Mouse (Mus musculus): ENCODE results near the gene Kdm1b. TPM values are rescaled to one million over a fixed set of nuclear protein-coding genes. Genes with fewer than 3 reads are reported as not detected.

Kdm1b gene
- polyA plus RNA-seq, 1 experiment: 3.3 TPM

GRCm38 (mm10) chr13:47088433-47088832 lies 45.1 kb downstream of the Kdm1b start:
- H3K36me3 ChIP-seq (ENCODE audit: control insufficient read depth, insufficient read depth): peaks cover 95% of the 10 kb centered on the region
- TF ChIP-seq MYOD1 (IDR thresholded peaks at IDR 0.05; ENCODE audit: control insufficient read depth, insufficient read length, low read depth) (no peak), USF1 (IDR thresholded peaks at IDR 0.05; ENCODE audit: low read depth) (no peak), CEBPB (IDR thresholded peaks at IDR 0.05; ENCODE audit: low read depth) (no peak), FOSL1 (IDR thresholded peaks at IDR 0.05; ENCODE audit: insufficient read depth, low read length, poor library complexity, severe bottlenecking) (no peak), MYOG (IDR thresholded peaks at IDR 0.05; ENCODE audit: control insufficient read depth, extremely low read depth, insufficient read length) (no peak), MAX (IDR thresholded peaks at IDR 0.05) (no peak), CTCF (IDR thresholded peaks at IDR 0.05; ENCODE audit: control insufficient read depth, insufficient read depth, insufficient read length) (no peak)

GRCm38 (mm10) chr13:47089271-47089670 lies 46.0 kb downstream of the Kdm1b start:
- no peak overlapping the region for H3K4me3 ChIP-seq (ENCODE audit: insufficient read depth, poor library complexity, severe bottlenecking)
- H3K27me3 ChIP-seq (ENCODE audit: control insufficient read depth, insufficient read depth, insufficient read length): no peaks in the 10 kb centered on the region
- TF ChIP-seq MYOD1 (IDR thresholded peaks at IDR 0.05; ENCODE audit: control insufficient read depth, insufficient read length, low read depth) (no peak), CTCF (IDR thresholded peaks at IDR 0.05; ENCODE audit: control insufficient read depth, insufficient read depth, insufficient read length) (no peak)
- peaks cover 52% of the 10 kb centered on the region for H3K79me2 ChIP-seq (ENCODE audit: control insufficient read depth, insufficient read depth)
- H3K79me3 ChIP-seq (ENCODE audit: low read depth): peaks cover 31% of the 10 kb centered on the region
- H3K36me3 ChIP-seq (ENCODE audit: control insufficient read depth, insufficient read depth): peaks cover 96% of the 10 kb centered on the region
- H3ac ChIP-seq (ENCODE audit: control insufficient read depth, insufficient read length, low read depth): no peak overlapping the region

More at GRCm38 (mm10) chr13:47088433-47088832, 45.1 kb downstream of the Kdm1b start:
- Histone ChIP-seq H3K4me3 (ENCODE audit: insufficient read depth, poor library complexity, severe bottlenecking) (no peak overlapping the region), H3K79me3 (ENCODE audit: low read depth) (peaks cover 24% of the 10 kb centered on the region), H3K79me2 (ENCODE audit: control insufficient read depth, insufficient read depth) (peaks cover 44% of the 10 kb centered on the region), H3ac (ENCODE audit: control insufficient read depth, insufficient read length, low read depth) (no peak overlapping the region), H3K27me3 (ENCODE audit: control insufficient read depth, insufficient read depth, insufficient read length) (no peaks in the 10 kb centered on the region)

- no peak overlapping the region for H3K4me3 ChIP-seq (ENCODE audit: insufficient read depth, poor library complexity, severe bottlenecking)
- peaks cover 66% of the 10 kb centered on the region for H3K79me3 ChIP-seq (ENCODE audit: low read depth)
- no peak overlapping the region for H3ac ChIP-seq (ENCODE audit: control insufficient read depth, insufficient read length, low read depth)
- peaks cover 96% of the 10 kb centered on the region for H3K36me3 ChIP-seq (ENCODE audit: control insufficient read depth, insufficient read depth)
- no peak for TF ChIP-seq CEBPB (IDR thresholded peaks at IDR 0.05; ENCODE audit: low read depth)
- no peak for TF ChIP-seq FOSL1 (IDR thresholded peaks at IDR 0.05; ENCODE audit: insufficient read depth, low read length, poor library complexity, severe bottlenecking)
- no peak for TF ChIP-seq MAX (IDR thresholded peaks at IDR 0.05)
- no peak for TF ChIP-seq MYOD1 (IDR thresholded peaks at IDR 0.05; ENCODE audit: control insufficient read depth, insufficient read length, low read depth)
- TF ChIP-seq MYOG (IDR thresholded peaks at IDR 0.05; ENCODE audit: control insufficient read depth, extremely low read depth, insufficient read length): no peak
- no peak for TF ChIP-seq CTCF (IDR thresholded peaks at IDR 0.05; ENCODE audit: control insufficient read depth, insufficient read depth, insufficient read length)
- no peak for TF ChIP-seq USF1 (IDR thresholded peaks at IDR 0.05; ENCODE audit: low read depth)
- H3K79me2 ChIP-seq (ENCODE audit: control insufficient read depth, insufficient read depth): peaks cover 88% of the 10 kb centered on the region
- H3K27me3 ChIP-seq (ENCODE audit: control insufficient read depth, insufficient read depth, insufficient read length): no peaks in the 10 kb centered on the region
Measured at GRCm38 (mm10) chr13:47093791-47094190, 50.5 kb downstream of the Kdm1b start.

GRCm38 (mm10) chr13:47096591-47096990 lies 53.3 kb downstream of the Kdm1b start:
- peaks cover 67% of the 10 kb centered on the region for H3K79me3 ChIP-seq (ENCODE audit: low read depth)
- TF ChIP-seq MYOD1 (IDR thresholded peaks at IDR 0.05; ENCODE audit: control insufficient read depth, insufficient read length, low read depth): no peak
- TF ChIP-seq CTCF (IDR thresholded peaks at IDR 0.05; ENCODE audit: control insufficient read depth, insufficient read depth, insufficient read length): no peak
- no peak for TF ChIP-seq USF1 (IDR thresholded peaks at IDR 0.05; ENCODE audit: low read depth)
- no peak for TF ChIP-seq CEBPB (IDR thresholded peaks at IDR 0.05; ENCODE audit: low read depth)
- no peak for TF ChIP-seq FOSL1 (IDR thresholded peaks at IDR 0.05; ENCODE audit: insufficient read depth, low read length, poor library complexity, severe bottlenecking)
- no peak for TF ChIP-seq MYOG (IDR thresholded peaks at IDR 0.05; ENCODE audit: control insufficient read depth, extremely low read depth, insufficient read length)
- TF ChIP-seq MAX (IDR thresholded peaks at IDR 0.05): no peak
- H3K36me3 ChIP-seq (ENCODE audit: control insufficient read depth, insufficient read depth): peaks cover 94% of the 10 kb centered on the region
- no peaks in the 10 kb centered on the region for H3K27me3 ChIP-seq (ENCODE audit: control insufficient read depth, insufficient read depth, insufficient read length)
- H3K79me2 ChIP-seq (ENCODE audit: control insufficient read depth, insufficient read depth): peaks cover 96% of the 10 kb centered on the region
- no peak overlapping the region for H3ac ChIP-seq (ENCODE audit: control insufficient read depth, insufficient read length, low read depth)
- no peak overlapping the region for H3K4me3 ChIP-seq (ENCODE audit: insufficient read depth, poor library complexity, severe bottlenecking)

GRCm38 (mm10) chr13:47099265-47099664 lies 56.0 kb downstream of the Kdm1b start:
- no peak overlapping the region for H3K4me3 ChIP-seq (ENCODE audit: insufficient read depth, poor library complexity, severe bottlenecking)

GRCm38 (mm10) chr13:47100587-47100986 lies 57.3 kb downstream of the Kdm1b start:
- TF ChIP-seq FOSL1 (IDR thresholded peaks at IDR 0.05; ENCODE audit: insufficient read depth, low read length, poor library complexity, severe bottlenecking): no peak
- TF ChIP-seq USF1 (IDR thresholded peaks at IDR 0.05; ENCODE audit: low read depth): no peak
- TF ChIP-seq CTCF (IDR thresholded peaks at IDR 0.05; ENCODE audit: control insufficient read depth, insufficient read depth, insufficient read length): no peak
- no peak for TF ChIP-seq MAX (IDR thresholded peaks at IDR 0.05)
- TF ChIP-seq MYOG (IDR thresholded peaks at IDR 0.05; ENCODE audit: control insufficient read depth, extremely low read depth, insufficient read length): no peak
- no peak for TF ChIP-seq CEBPB (IDR thresholded peaks at IDR 0.05; ENCODE audit: low read depth)

More at GRCm38 (mm10) chr13:47099265-47099664, 56.0 kb downstream of the Kdm1b start:
- Histone ChIP-seq H3ac (ENCODE audit: control insufficient read depth, insufficient read length, low read depth) (no peak overlapping the region), H3K27me3 (ENCODE audit: control insufficient read depth, insufficient read depth, insufficient read length) (no peaks in the 10 kb centered on the region), H3K36me3 (ENCODE audit: control insufficient read depth, insufficient read depth) (peaks cover 97% of the 10 kb centered on the region), H3K79me3 (ENCODE audit: low read depth) (peaks cover 78% of the 10 kb centered on the region), H3K79me2 (ENCODE audit: control insufficient read depth, insufficient read depth) (peaks cover 98% of the 10 kb centered on the region)
- TF ChIP-seq CEBPB (IDR thresholded peaks at IDR 0.05; ENCODE audit: low read depth): no peak
- no peak for TF ChIP-seq MYOG (IDR thresholded peaks at IDR 0.05; ENCODE audit: control insufficient read depth, extremely low read depth, insufficient read length)
- TF ChIP-seq USF1 (IDR thresholded peaks at IDR 0.05; ENCODE audit: low read depth): no peak
- TF ChIP-seq MAX (IDR thresholded peaks at IDR 0.05): no peak
- TF ChIP-seq CTCF (IDR thresholded peaks at IDR 0.05; ENCODE audit: control insufficient read depth, insufficient read depth, insufficient read length): no peak
- TF ChIP-seq FOSL1 (IDR thresholded peaks at IDR 0.05; ENCODE audit: insufficient read depth, low read length, poor library complexity, severe bottlenecking): no peak
- no peak for TF ChIP-seq MYOD1 (IDR thresholded peaks at IDR 0.05; ENCODE audit: control insufficient read depth, insufficient read length, low read depth)

More at GRCm38 (mm10) chr13:47100587-47100986, 57.3 kb downstream of the Kdm1b start:
- Histone ChIP-seq H3K4me3 (ENCODE audit: insufficient read depth, poor library complexity, severe bottlenecking) (no peak overlapping the region), H3K36me3 (ENCODE audit: control insufficient read depth, insufficient read depth) (peaks cover 84% of the 10 kb centered on the region), H3K79me2 (ENCODE audit: control insufficient read depth, insufficient read depth) (peaks cover 98% of the 10 kb centered on the region), H3K27me3 (ENCODE audit: control insufficient read depth, insufficient read depth, insufficient read length) (no peaks in the 10 kb centered on the region), H3K79me3 (ENCODE audit: low read depth) (peaks cover 77% of the 10 kb centered on the region), H3ac (ENCODE audit: control insufficient read depth, insufficient read length, low read depth) (no peak overlapping the region)
